In the genomic region with DNA sequence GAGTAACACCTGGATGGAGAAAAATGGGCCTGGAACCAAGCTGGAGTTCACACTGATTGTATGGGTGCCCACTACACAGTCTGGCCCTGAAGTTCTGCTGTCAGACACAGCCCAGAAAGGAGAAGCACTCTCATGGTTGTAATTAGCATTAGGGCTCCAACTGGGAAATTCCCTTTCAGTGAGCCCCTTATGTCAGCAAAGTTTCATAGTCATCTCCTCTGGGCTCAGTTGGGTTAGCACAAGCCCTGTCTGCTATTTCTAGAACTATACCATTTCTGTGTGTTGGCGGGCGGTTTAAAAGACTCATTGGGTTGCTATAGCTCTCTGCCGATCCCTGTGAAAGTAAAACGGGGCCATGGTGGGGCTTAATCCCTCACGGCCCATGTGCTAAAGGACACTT, we compare ENCODE assay signal across 1 mouse cellular context.
A peak's percentile ranks its signal among the peaks of the same experiment; 100 is the strongest.
TF ChIP-seq lines count a peak whose summit lies in the region.

No protein-coding gene starts in this region.

TF ChIP-seq in CH12.LX, 34 proteins besides CTCF, POLR2A, EP300 and RAD21 (continued from another document):
- TF ChIP-seq E2F4 (IDR thresholded peaks at IDR 0.05; ENCODE audit: insufficient replicate concordance, low read depth, low read length) (peak; percentile 71; the same call in 1 of the 2 replicates), MXI1 (IDR thresholded peaks at IDR 0.05; ENCODE audit: low read depth, low read length) (no peak), MAX (IDR thresholded peaks at IDR 0.05; ENCODE audit: low read length) (0 out of 2 replicates have a peak, but pooled peaks have one; percentile 12), TCF12 (IDR thresholded peaks at IDR 0.05; ENCODE audit: low read depth, low read length) (no peak), TBP (conservative IDR thresholded peaks at IDR 0.05; ENCODE audit: low read depth, low read length) (0 out of 2 replicates have a peak, but pooled peaks have one; percentile 56), ZKSCAN1 (IDR thresholded peaks at IDR 0.05; ENCODE audit: borderline replicate concordance, low read depth, low read length) (no peak), JUND (conservative IDR thresholded peaks at IDR 0.05; ENCODE audit: low read depth, low read length) (0 out of 2 replicates have a peak, but pooled peaks have one; percentile 21), POLR2AphosphoS2 (IDR thresholded peaks at IDR 0.05; ENCODE audit: low read depth, low read length) (no peak), ZMIZ1 (IDR thresholded peaks at IDR 0.05; ENCODE audit: low read depth, low read length) (no peak), ZC3H11A (IDR thresholded peaks at IDR 0.05; ENCODE audit: low read depth, low read length) (no peak), USF1 (IDR thresholded peaks at IDR 0.05; ENCODE audit: low read depth, low read length) (no peak), MEF2A (IDR thresholded peaks at IDR 0.05; ENCODE audit: borderline replicate concordance, low read depth, low read length) (peak; percentile 91), NELFE (IDR thresholded peaks at IDR 0.05; ENCODE audit: low read depth, low read length) (no peak), USF2 (conservative IDR thresholded peaks at IDR 0.05; ENCODE audit: low read depth, low read length) (no peak), CHD2 (IDR thresholded peaks at IDR 0.05; ENCODE audit: low read length) (no peak), ELF1 (IDR thresholded peaks at IDR 0.05; ENCODE audit: low read depth, low read length) (no peak), CHD1 (IDR thresholded peaks at IDR 0.05; ENCODE audit: low read depth, low read length) (no peak), ETS1 (conservative IDR thresholded peaks at IDR 0.05; ENCODE audit: low read depth, low read length) (peak; percentile 81), GABPA (IDR thresholded peaks at IDR 0.05; ENCODE audit: insufficient replicate concordance, low read depth, low read length) (no peak), SIN3A (IDR thresholded peaks at IDR 0.05; ENCODE audit: low read length) (peak; percentile 78)
